Mouse (Mus musculus) skeletal muscle tissue, postnatal 0 days (tissue): ENCODE measurements around the gene Prss8. TPM values are rescaled to one million over a fixed set of nuclear protein-coding genes. Genes with fewer than 3 reads are reported as not detected.

ENCODE experiments used
- polyA plus RNA-seq: library from polyadenylated mRNA; unstranded; fragments of >200 nt; fragmentation: Nextera tagmentation; extraction: Ambion mirVana; gene quantifications from 2 replicates; pipeline ENCODE4 v1.2.1, GENCODE M21; 2015

Prss8 gene
- polyA plus RNA-seq = 0.18 and 0.77 TPM in 2 replicates

DNA sequence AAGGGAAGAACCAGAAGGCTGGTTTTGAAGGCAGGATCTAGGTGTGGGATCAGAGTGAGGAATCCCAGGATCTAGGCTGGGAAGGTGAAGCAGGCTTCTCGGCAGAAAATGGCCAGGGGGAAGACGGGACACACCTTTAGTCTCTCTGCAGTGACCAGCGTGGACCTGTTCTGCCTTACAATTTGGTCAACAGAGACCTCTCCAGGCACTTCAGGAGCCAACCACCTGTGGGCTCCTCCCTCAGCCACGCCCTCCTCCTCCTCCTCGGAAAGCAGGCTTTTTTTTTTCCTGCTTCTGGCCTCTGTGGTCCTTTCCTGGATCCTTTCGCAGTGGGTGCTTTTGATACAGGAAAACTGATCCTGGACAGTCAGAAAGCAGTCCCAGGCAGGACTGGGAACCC is at the start of gene Prss8:
Gene Prss8, minus strand, starts transcription at position 182 of the 400 bp plus-strand sequence.

GRCm38 (mm10) chr7:127967004-127967921 is 37.4 kb upstream of the Prss8 start, which contains the start of gene Fus:
TSS of gene Fus (plus strand) at chr7:127967457.

DNA sequence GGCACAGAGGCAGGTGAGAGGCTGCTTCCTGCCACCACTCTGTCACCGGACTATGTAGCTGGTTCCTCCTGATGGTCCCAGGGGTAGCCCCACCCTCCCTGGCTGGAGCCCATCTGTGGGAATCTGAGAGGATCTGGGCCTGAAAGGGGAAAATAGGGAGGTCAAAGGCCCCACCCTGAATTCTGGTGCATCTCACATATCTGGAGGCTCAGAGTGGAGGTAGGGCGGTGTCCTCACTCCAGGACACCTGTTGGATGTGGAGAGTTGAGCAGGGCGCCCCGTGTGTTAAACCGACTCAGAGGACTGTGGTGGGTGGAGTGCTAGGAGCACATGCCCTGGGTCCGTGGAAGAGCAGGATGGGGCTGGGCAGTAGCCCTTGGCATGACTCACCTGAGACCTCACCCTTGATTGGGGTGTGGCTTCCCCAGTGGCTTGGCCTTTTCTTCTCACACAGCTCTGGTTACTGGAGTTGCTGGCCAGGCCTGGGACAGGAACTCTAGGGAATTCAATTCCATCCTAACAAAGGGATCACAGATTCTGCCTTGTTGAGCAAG is 16.6 kb upstream of the Prss8 start, which contains the start of gene Prss36:
Gene Prss36, minus strand, starts transcription at position 256 of the 554 bp plus-strand sequence.

DNA sequence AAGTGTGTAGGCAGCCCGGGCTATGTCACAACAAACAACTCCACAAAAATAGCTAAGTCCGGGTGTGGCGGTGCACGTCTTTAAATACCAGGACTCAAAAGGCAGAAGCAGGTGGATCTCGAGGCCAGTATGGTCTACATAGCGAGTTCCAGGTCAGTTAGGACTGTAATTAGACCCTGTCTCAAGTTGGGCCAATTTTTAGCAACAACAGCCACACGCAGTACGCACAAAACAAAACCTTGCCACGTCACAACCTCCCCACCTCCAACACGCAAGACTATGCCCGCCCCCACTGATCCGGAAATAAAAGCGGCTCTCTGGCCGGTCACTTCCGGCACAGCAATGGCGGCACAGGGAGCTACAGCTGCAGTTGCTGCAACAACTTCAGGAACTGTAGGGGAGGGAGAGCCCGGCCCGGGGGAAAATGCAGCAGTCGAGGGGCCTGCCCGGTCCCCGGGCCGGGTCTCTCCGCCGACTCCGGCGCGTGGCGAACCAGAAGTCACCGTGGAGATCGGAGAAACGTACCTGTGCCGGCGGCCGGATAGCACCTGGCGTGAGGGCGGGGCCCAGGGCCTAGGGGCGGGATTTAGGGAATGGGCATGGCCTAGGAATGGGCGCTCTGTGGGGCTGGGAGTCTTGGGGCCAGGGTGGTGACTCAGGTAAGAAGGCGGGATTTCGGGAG is 17.6 kb downstream of the Prss8 start, which contains the start of gene Kat8:
Gene Kat8, plus strand, starts transcription at position 327 of the 682 bp plus-strand sequence.

DNA sequence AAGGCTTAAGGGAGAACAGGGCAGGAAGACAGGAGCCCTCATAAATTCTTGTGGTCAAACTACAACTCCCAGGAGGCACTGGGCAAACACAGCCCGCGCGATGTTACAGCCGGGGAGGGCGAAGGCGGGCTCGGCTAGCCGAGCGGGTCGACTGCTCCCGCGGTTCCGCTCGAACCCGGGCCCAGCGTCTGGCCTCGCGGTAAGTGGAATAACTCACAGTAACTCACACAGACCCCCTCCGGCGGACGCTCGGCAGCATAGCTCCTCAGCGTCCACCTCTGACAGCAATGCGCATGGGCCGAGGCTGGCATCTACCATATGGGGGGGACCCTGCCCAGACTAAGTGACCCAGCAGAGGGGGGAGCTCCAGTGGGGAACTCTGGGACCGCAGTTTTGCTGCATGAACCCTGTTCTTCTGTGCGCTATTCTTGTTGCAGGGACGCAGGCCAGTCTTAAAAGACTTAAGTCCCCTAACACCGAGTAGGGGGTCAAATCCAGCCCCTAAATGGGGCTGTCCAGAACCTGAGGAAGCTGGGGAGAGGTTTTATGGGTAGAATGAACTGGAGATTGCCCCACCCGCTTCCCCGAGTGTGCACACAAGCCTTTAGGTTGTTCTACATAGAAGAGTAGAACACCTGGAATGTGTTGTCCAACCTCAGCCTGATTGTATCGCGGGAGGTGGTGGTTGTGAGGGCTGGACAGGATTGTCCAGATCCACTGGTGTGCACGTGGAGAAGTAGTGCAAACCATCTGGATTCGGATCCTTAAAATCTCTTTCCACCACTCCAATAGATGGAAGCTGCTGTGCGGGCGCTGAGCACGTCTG is 25.7 kb downstream of the Prss8 start, which contains the start of gene Bckdk:
Gene Bckdk, plus strand, starts transcription at position 112 of the 826 bp plus-strand sequence.

GRCm38 (mm10) chr7:127895442-127895841 is 34.5 kb downstream of the Prss8 start, which contains the start of the genes Gm21974 and Vkorc1:
TSS of gene Gm21974 (minus strand) at chr7:127895454.
TSS of gene Vkorc1 (minus strand) at chr7:127895617.

GRCm38 (mm10) chr7:127890798-127891197 is 39.1 kb downstream of the Prss8 start, which contains the start of gene Prss53:
TSS of gene Prss53 (minus strand) at chr7:127890970.

DNA sequence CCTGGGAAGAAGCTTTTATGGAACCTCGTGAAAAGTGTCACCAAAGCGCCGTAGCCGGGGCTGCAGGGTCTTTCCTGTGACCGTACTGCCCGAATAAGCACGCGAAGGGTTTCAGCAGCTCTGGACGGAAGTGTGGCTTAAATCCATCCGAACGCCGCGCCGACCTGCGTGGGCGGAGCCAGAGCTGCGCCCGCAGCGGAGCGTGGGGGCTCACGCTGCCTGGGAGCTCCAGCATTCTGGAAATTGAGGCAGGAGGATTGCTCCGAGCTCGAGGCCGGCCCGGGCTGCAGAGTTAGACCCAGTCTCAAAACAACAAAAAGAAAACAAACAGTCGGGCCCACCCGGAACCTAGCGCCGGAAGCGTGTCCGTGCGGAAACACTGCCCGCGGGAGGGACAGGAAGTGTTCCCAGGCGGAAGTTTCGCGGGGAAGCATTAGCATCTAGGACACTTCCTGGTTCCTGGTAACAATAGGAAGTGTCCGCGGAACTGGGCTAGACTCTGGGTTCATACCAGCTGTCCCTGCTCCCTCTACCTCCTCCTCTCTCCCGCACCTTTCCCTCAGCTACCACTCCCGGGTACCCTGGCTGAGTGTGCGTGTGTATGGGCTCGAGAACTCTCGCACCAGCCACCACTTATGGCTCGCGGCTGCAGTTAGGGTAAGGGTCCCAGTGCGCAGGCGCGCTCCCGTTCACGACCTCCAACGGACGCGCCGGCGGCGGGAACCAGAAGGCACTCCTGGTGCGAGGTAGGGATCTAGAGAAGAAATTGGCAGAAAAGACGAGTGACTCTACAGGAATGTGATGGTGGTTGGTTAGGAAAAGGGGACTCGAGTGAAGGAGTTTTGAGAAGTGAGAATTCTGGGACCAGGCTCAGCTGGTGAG is 53.2 kb downstream of the Prss8 start, which contains the start of gene Zfp668:
Gene Zfp668, minus strand, starts transcription at position 362 of the 882 bp plus-strand sequence.

GRCm38 (mm10) chr7:127876041-127876466 is 53.9 kb downstream of the Prss8 start, which contains the start of gene Zfp646:
TSS of gene Zfp646 (plus strand) at chr7:127876221.

Other genes starting within 250 kb of the Prss8 start
- gene Bcl7c, start 221.2 kb downstream of the Prss8 start, polyA plus RNA-seq = 60.6 and 71.5 TPM in 2 replicates
- gene Ctf1, start 217.4 kb downstream of the Prss8 start, polyA plus RNA-seq = 6.8 and 6.9 TPM in 2 replicates
- 0.08 TPM in 1 of 2 replicates, not detected in the other for gene Ctf2, start 197.9 kb downstream of the Prss8 start, polyA plus RNA-seq
- 0.54 and 0.74 TPM in 2 replicates for gene Fbxl19, start 185.6 kb downstream of the Prss8 start, polyA plus RNA-seq
- 12.2 and 15.0 TPM in 2 replicates for gene Orai3, start 160.3 kb downstream of the Prss8 start, polyA plus RNA-seq
- gene Setd1a, start 153.4 kb downstream of the Prss8 start, polyA plus RNA-seq = 10.0 and 10.7 TPM in 2 replicates
- gene Gm49388, start 144.5 kb downstream of the Prss8 start, polyA plus RNA-seq = not detected in 2 replicates
- 14.8 and 28.9 TPM in 2 replicates for gene Hsd3b7, start 129.5 kb downstream of the Prss8 start, polyA plus RNA-seq
- 54.6 and 62.0 TPM in 2 replicates for gene Stx4a, start 105.8 kb downstream of the Prss8 start, polyA plus RNA-seq
- gene Stx1b, start 105.6 kb downstream of the Prss8 start, polyA plus RNA-seq = 1.3 TPM in 2 replicates
- 3.4 and 3.6 TPM in 2 replicates for gene Zfp646, start 53.9 kb downstream of the Prss8 start, polyA plus RNA-seq
- gene Zfp668, start 53.3 kb downstream of the Prss8 start, polyA plus RNA-seq = 7.1 and 7.3 TPM in 2 replicates
- gene Prss53, start 39.1 kb downstream of the Prss8 start, polyA plus RNA-seq = 0.91 and 1.0 TPM in 2 replicates
- not detected in 2 replicates for gene Gm21974, start 34.6 kb downstream of the Prss8 start, polyA plus RNA-seq
- 145 and 153 TPM in 2 replicates for gene Vkorc1, start 34.5 kb downstream of the Prss8 start, polyA plus RNA-seq
- 110 and 114 TPM in 2 replicates for gene Bckdk, start 26.0 kb downstream of the Prss8 start, polyA plus RNA-seq
- 20.8 and 22.2 TPM in 2 replicates for gene Kat8, start 17.6 kb downstream of the Prss8 start, polyA plus RNA-seq
- gene Prss36, start 16.6 kb upstream of the Prss8 start, polyA plus RNA-seq = 14.3 and 14.4 TPM in 2 replicates
- 165 and 191 TPM in 2 replicates for gene Fus, start 37.4 kb upstream of the Prss8 start, polyA plus RNA-seq
- gene Pycard, start 63.8 kb upstream of the Prss8 start, polyA plus RNA-seq = 55.0 and 60.4 TPM in 2 replicates
- 49.1 and 51.6 TPM in 2 replicates for gene Trim72, start 73.8 kb upstream of the Prss8 start, polyA plus RNA-seq
- 1.7 TPM in 2 replicates for gene Itgam, start 132.5 kb upstream of the Prss8 start, polyA plus RNA-seq
- gene Gm49368, start 132.6 kb upstream of the Prss8 start, polyA plus RNA-seq = not detected in 2 replicates
- gene Itgax, start 199.4 kb upstream of the Prss8 start, polyA plus RNA-seq = 0.04 and 0.05 TPM in 2 replicates
- gene Itgad, start 224.3 kb upstream of the Prss8 start, polyA plus RNA-seq = 0.21 and 0.32 TPM in 2 replicates